Mouse (Mus musculus): Measurements from ENCODE around the gene Camk1g. TPM values are rescaled to one million over a fixed set of nuclear protein-coding genes. Genes with fewer than 3 reads are reported as not detected.

Camk1g gene
- polyA plus RNA-seq, 1 experiment from 2014 or later = 11.5 TPM

DNA sequence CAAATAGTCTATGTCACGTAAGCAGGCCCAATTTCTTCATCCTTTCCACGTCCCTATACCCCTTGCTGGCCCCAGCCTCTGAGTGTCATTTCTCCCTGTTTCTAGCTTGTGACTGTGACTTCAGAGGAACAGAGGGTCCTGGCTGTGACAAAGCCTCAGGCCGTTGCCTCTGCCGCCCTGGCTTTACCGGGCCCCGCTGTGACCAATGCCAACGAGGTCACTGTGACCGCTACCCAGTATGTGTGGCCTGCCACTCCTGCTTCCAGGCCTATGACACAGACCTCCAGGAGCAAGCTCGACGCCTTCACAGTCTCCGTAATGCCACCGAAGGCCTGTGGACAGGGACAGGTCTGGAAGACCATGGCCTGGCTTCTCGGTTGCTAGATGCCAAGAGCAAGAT is 38.1 kb downstream of the Camk1g start:
- no peaks in the 10 kb centered on the region for H3K27me3 ChIP-seq
- H3K4me3 ChIP-seq = no peak overlapping the region
- no peak overlapping the region for H3K9ac ChIP-seq
- no peak for ATAC-seq (replicated peaks; ENCODE audit: insufficient number of reproducible peaks, insufficient read depth, low FRiP score, low read depth)
- H3K27ac ChIP-seq = peak overlapping the region; percentile 94
- H3K36me3 ChIP-seq = no peaks in the 10 kb centered on the region
- whole genome bisulfite sequencing = 80% methylated on average over 13 of the region's 13 CpGs
- no peak overlapping the region for H3K4me2 ChIP-seq
- peaks cover 64% of the 10 kb centered on the region for H3K4me1 ChIP-seq (replicated peaks)
- H3K9me3 ChIP-seq (replicated peaks) = no peaks in the 10 kb centered on the region

DNA sequence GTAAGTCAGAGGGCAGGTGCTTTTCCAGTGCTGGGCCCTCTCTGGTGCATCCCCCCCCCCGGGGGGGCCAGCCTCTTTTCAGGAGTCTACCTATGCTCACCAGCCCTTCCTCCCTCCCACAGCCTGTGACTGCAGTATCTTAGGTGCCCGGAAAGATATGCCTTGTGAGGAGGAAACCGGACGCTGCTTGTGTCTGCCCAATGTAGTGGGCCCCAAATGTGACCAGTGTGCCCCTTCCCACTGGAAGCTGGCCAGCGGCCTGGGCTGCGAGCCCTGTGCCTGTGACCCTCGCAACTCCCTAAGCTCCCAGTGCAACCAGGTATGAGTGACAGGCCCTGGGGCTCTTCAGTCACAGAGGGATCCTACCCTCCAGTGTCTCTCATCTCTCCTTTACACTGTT is 39.5 kb downstream of the Camk1g start:
- Histone ChIP-seq H3K4me3 (no peak overlapping the region), H3K27ac (peak overlapping the region; percentile 66), H3K9ac (no peak overlapping the region), H3K27me3 (no peaks in the 10 kb centered on the region), H3K4me1 (replicated peaks) (peaks cover 58% of the 10 kb centered on the region), H3K9me3 (replicated peaks) (no peaks in the 10 kb centered on the region), H3K4me2 (no peak overlapping the region), H3K36me3 (no peaks in the 10 kb centered on the region)
- ATAC-seq (replicated peaks; ENCODE audit: insufficient number of reproducible peaks, insufficient read depth, low FRiP score, low read depth) = no peak
- 71% methylated on average over 7 of the region's 7 CpGs for WGBS

DNA sequence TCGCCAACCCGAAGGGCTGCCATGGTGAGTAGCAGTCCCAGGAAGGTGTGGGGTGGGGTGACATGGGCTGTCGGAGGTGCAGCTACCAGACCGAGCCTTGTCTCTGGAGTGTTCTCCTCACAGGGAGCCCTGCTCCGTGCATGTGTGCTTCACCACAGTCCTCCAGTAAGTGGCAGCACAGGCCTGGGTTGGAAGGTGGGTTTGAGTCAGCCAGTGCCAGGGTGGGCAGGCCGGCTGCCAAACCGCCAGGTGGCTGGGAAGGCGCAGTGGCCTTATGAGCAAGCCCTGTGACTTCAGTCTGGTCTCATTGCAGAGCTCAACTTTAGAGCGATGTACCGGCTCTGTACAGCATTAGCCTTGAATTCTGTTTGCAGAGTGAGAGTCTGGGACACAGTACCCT is 39.9 kb downstream of the Camk1g start:
- ATAC-seq (replicated peaks; ENCODE audit: insufficient number of reproducible peaks, insufficient read depth, low FRiP score, low read depth) = peak; percentile 79
- Histone ChIP-seq H3K36me3 (no peaks in the 10 kb centered on the region), H3K9ac (no peak overlapping the region), H3K4me2 (no peak overlapping the region), H3K9me3 (replicated peaks) (no peaks in the 10 kb centered on the region), H3K27me3 (no peaks in the 10 kb centered on the region), H3K4me1 (replicated peaks) (peaks cover 53% of the 10 kb centered on the region), H3K27ac (peak overlapping the region; percentile 66), H3K4me3 (no peak overlapping the region)
- 32% methylated on average over 10 of the region's 10 CpGs for WGBS

DNA sequence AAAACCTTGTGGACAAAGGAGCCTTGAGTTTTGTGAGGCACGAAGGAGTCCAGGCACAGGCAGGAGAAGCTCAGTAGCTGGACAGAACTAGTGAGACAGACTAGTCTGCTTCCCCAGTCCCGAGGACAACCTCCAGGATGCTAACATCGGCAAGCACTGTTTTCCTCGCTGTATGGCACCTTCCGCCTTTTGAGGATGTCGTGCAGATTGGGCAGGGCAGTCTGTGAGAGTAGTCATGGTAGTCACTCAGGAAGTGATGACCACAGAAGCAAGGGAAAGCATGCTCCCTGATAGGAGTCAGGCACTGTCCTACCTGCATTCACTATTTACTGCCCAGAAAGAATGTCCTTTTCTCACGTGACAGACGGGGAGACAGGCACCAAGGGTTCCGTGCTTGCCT is 40.5 kb downstream of the Camk1g start:
- Histone ChIP-seq H3K9me3 (replicated peaks) (no peaks in the 10 kb centered on the region), H3K9ac (no peak overlapping the region), H3K4me2 (no peak overlapping the region), H3K4me1 (replicated peaks) (peaks cover 47% of the 10 kb centered on the region), H3K36me3 (no peaks in the 10 kb centered on the region), H3K27me3 (no peaks in the 10 kb centered on the region), H3K27ac (no peak overlapping the region), H3K4me3 (no peak overlapping the region)
- 76% methylated on average over 9 of the region's 9 CpGs for WGBS
- no peak for ATAC-seq (replicated peaks; ENCODE audit: insufficient number of reproducible peaks, insufficient read depth, low FRiP score, low read depth)

DNA sequence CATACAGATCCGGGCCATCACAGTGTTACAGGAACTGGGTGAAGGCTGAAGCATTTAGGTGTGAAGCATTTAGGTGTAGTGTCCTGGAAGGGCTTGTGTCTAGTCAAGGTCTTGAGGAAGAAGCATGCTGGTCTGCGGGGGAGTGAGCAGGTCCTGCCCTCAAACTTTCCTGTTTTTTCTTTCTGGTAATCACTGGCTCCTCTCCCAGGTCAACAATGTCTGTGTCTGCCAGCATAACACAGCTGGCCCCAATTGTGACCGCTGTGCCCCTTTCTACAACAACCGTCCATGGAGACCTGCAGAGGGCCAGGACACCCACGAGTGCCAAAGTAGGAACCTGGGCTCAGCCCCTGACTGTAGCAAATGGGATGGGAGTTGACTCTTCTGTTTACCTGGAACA is 42.4 kb downstream of the Camk1g start:
- 61% methylated on average over 5 of the region's 5 CpGs for WGBS
- H3K27ac ChIP-seq = no peak overlapping the region
- H3K9me3 ChIP-seq (replicated peaks) = no peaks in the 10 kb centered on the region
- H3K4me2 ChIP-seq = no peak overlapping the region
- H3K9ac ChIP-seq = no peak overlapping the region
- no peaks in the 10 kb centered on the region for H3K36me3 ChIP-seq
- peaks cover 31% of the 10 kb centered on the region for H3K4me1 ChIP-seq (replicated peaks)
- H3K27me3 ChIP-seq = no peaks in the 10 kb centered on the region
- ATAC-seq (replicated peaks; ENCODE audit: insufficient number of reproducible peaks, insufficient read depth, low FRiP score, low read depth) = no peak
- H3K4me3 ChIP-seq = no peak overlapping the region

DNA sequence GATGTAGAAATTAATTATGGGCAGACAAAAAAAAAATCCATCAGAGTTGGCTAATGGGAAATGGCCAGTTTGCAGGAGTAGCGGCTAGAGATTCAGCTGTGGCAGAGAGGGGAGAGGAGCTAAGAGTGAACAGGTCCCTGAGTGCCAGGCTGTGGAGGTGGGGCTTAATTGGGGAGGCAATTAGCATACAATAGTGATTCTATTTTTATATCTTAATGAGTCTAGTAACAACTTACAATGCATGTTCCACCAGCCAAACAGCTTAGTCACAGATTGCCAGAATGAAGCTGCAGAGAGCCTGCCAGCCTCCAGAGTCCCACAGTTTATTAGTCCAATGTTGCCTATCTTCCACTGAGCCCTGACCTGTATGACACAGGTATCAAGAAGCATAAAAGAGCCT is 42.9 kb downstream of the Camk1g start:
- Histone ChIP-seq H3K4me2 (no peak overlapping the region), H3K36me3 (no peaks in the 10 kb centered on the region)
- no peak for ATAC-seq (replicated peaks; ENCODE audit: insufficient number of reproducible peaks, insufficient read depth, low FRiP score, low read depth)

DNA sequence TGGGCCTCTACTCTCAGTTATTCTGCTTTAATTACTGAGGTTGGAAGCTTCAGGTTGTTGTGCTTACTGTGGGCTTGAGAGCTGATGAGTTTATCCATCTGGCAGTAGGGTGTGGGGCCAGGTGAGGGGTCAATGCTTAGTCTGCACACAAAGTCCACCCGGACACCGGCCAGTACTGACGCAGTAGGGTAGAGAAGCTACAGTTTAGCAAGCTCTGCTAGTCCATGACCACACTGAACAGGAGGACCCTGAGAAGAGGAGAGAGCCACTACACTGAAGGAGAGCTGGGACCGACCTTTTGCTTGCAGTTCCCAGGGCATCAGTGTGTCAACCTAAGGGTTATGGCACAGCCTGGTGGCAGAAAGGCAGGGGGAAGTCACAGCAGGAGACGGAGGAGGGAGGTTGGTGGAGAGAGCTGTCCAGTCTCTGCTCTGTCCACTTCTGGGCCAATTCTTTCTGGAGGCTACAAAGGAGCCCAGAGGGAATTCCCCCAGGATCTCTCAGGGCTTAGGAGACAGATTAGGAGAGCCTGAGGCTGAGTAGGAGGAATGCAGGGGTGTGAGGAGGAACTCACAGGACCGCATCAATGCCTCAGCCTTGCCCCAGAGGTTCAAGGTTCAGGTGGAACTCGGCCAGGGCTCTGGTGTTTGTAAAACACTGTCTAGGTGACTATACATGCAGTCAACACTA is 43.5 kb downstream of the Camk1g start:
- no peaks in the 10 kb centered on the region for H3K36me3 ChIP-seq
- H3K27me3 ChIP-seq = no peaks in the 10 kb centered on the region
- peak; percentile 27; the same call in 1 of the 2 replicates for ATAC-seq (replicated peaks; ENCODE audit: insufficient number of reproducible peaks, insufficient read depth, low FRiP score, low read depth)
- WGBS = 53% methylated on average over 7 of the region's 7 CpGs
- no peak overlapping the region for H3K27ac ChIP-seq
- H3K9ac ChIP-seq = no peak overlapping the region
- H3K9me3 ChIP-seq (replicated peaks) = no peaks in the 10 kb centered on the region
- peaks cover 20% of the 10 kb centered on the region for H3K4me1 ChIP-seq (replicated peaks)
- no peak overlapping the region for H3K4me3 ChIP-seq
- H3K4me2 ChIP-seq = no peak overlapping the region

More for the DNA sequence above, 42.9 kb downstream of the Camk1g start:
- Histone ChIP-seq H3K4me1 (replicated peaks) (peaks cover 26% of the 10 kb centered on the region), H3K27me3 (no peaks in the 10 kb centered on the region), H3K27ac (no peak overlapping the region), H3K4me3 (no peak overlapping the region), H3K9ac (no peak overlapping the region), H3K9me3 (replicated peaks) (no peaks in the 10 kb centered on the region)
- WGBS = 77% methylated on average over 1 of the region's 1 CpGs

DNA sequence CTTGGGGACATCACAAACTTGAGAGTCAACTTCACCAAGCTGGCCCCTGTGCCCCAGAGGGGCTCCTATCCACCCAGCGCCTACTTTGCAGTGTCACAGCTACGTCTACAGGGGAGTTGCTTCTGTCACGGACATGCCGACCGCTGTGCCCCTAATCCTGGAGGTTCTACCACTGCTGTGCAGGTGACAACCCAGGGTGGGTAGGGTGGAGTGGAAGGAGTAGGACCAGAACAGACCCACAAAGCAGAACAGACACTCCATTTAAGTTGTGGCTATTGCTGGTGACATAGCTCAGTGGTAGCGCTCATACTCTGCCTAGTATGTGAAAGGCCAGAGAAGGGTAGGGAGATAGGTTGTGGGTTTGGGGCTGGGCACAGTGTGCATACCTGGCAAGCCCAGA is 44.2 kb downstream of the Camk1g start:
- no peaks in the 10 kb centered on the region for H3K9me3 ChIP-seq (replicated peaks)

DNA sequence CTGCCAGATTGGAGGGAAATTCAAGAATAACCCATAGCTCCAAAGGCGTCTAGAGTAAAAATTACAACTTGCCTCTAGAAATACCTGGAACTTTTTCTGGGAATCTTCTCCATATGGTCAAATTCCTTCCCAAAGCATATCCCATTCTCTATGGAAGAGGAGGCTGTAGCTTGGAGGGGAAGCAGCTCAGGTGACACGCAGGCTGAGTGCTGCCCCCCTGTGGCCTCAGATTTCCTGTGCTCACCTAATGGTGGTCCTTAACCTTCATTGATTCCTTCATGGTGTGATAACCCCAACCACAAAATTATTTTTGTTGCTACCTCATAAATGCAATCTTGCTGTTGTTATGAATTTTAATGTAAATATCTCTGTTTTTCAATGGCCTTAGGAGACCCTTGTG is 45.9 kb downstream of the Camk1g start:
- H3K9me3 ChIP-seq (replicated peaks) = no peaks in the 10 kb centered on the region
- ATAC-seq (replicated peaks; ENCODE audit: insufficient number of reproducible peaks, insufficient read depth, low FRiP score, low read depth) = no peak

More for the DNA sequence above, 44.2 kb downstream of the Camk1g start:
- WGBS = 92% methylated on average over 6 of the region's 6 CpGs
- H3K36me3 ChIP-seq = no peaks in the 10 kb centered on the region
- no peaks in the 10 kb centered on the region for H3K27me3 ChIP-seq
- no peak for ATAC-seq (replicated peaks; ENCODE audit: insufficient number of reproducible peaks, insufficient read depth, low FRiP score, low read depth)
- no peak overlapping the region for H3K27ac ChIP-seq
- no peak overlapping the region for H3K9ac ChIP-seq
- no peak overlapping the region for H3K4me3 ChIP-seq
- no peak overlapping the region for H3K4me2 ChIP-seq
- H3K4me1 ChIP-seq (replicated peaks) = peaks cover 15% of the 10 kb centered on the region

DNA sequence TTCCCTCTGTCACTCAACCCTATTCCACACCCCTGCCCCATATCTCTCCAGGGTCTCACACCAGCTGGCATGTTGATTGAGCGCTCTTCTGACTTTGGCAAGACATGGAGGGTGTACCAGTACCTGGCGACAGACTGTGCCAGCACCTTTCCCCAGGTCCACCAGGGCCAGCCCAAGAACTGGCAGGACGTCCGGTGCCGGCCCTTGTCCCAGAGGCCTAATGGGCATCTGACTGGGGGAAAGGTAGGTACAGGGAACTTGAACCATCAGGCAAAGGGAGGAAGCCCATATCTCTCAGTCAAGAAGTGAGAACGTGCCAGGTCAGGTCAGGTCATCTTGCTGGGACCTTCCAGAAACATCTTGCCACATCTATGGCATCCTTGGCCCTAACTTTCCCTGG is 46.4 kb downstream of the Camk1g start:
- Histone ChIP-seq H3K9me3 (replicated peaks) (no peaks in the 10 kb centered on the region), H3K36me3 (no peaks in the 10 kb centered on the region), H3K9ac (no peak overlapping the region), H3K27ac (no peak overlapping the region), H3K4me3 (no peak overlapping the region), H3K4me1 (replicated peaks) (peaks cover 12% of the 10 kb centered on the region; the same call in 1 of the 2 replicates), H3K4me2 (no peak overlapping the region), H3K27me3 (no peaks in the 10 kb centered on the region)
- ATAC-seq (replicated peaks; ENCODE audit: insufficient number of reproducible peaks, insufficient read depth, low FRiP score, low read depth) = no peak
- 93% methylated on average over 6 of the region's 6 CpGs for WGBS

More for the DNA sequence above, 45.9 kb downstream of the Camk1g start:
- Histone ChIP-seq H3K36me3 (no peaks in the 10 kb centered on the region), H3K27ac (no peak overlapping the region), H3K27me3 (no peaks in the 10 kb centered on the region), H3K4me2 (no peak overlapping the region), H3K4me3 (no peak overlapping the region), H3K4me1 (replicated peaks) (peaks cover 11% of the 10 kb centered on the region; the same call in 1 of the 2 replicates), H3K9ac (no peak overlapping the region)
- WGBS = 57% methylated on average over 2 of the region's 2 CpGs

DNA sequence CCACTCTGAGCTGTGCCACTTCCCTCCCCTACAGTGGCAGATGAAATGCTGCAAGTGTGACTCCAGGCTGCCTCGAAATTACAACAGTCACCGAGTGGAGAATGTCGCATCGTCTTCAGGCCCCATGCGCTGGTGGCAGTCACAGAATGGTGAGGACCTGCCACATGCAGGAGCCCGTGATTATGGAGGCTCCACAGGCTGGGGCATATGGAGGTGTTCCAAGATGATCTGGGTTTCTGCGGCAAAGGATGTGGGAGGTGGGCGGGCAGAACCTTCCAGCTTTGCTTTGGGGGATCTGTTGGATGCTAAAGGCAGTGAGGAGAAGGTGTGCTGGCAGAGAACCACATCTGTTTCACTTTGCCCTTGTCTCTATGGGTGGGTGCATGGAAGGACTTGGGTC is 49.7 kb downstream of the Camk1g start:
- H3K4me1 ChIP-seq (replicated peaks) = peaks cover 33% of the 10 kb centered on the region
- no peaks in the 10 kb centered on the region for H3K27me3 ChIP-seq
- H3K36me3 ChIP-seq = no peaks in the 10 kb centered on the region
- H3K27ac ChIP-seq = no peak overlapping the region
- H3K4me3 ChIP-seq = no peak overlapping the region
- no peak overlapping the region for H3K9ac ChIP-seq
- 83% methylated on average over 8 of the region's 8 CpGs for WGBS
- no peak overlapping the region for H3K4me2 ChIP-seq
- H3K9me3 ChIP-seq (replicated peaks) = no peaks in the 10 kb centered on the region
- ATAC-seq (replicated peaks; ENCODE audit: insufficient number of reproducible peaks, insufficient read depth, low FRiP score, low read depth) = no peak

DNA sequence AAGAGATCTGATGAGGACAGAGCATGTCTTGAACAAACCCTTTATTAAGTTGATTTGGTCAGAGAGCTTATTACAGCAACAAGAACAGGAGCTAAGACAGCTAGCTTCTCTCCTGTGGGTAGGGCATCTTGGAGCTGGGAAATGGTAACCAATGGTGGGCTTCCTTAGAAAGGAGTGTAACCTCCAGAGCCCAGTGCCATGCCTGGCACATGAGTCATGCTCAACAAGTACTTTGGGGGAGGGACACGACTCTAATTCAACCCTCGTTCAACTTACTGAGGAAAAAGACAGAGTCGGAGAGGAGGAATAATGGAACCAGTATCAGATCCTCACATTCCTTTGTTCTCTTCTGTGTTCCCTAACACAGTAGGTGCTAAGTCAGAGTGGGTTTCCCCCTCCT is 50.4 kb downstream of the Camk1g start:
- H3K4me3 ChIP-seq = no peak overlapping the region
- H3K27ac ChIP-seq = no peak overlapping the region
- no peak overlapping the region for H3K9ac ChIP-seq
- ATAC-seq (replicated peaks; ENCODE audit: insufficient number of reproducible peaks, insufficient read depth, low FRiP score, low read depth) = no peak
- 40% methylated on average over 3 of the region's 3 CpGs for WGBS
- H3K27me3 ChIP-seq = no peaks in the 10 kb centered on the region
- no peaks in the 10 kb centered on the region for H3K36me3 ChIP-seq
- no peaks in the 10 kb centered on the region for H3K9me3 ChIP-seq (replicated peaks)
- peaks cover 40% of the 10 kb centered on the region for H3K4me1 ChIP-seq (replicated peaks)
- no peak overlapping the region for H3K4me2 ChIP-seq

Measured in heart, embryonic 15.5 days (tissue).